Mouse (Mus musculus): ENCODE measurements at regions not wholly inside any gene's neighbourhood (a gene's known extent, or its start where the extent isn't known, plus 50 kb on each side); places are given as distances from the start of the nearest gene placed in this dataset.

- H3K27me3 ChIP-seq (replicated peaks): no peaks in the 10 kb centered on the region
- WGBS (ENCODE audit: insufficient replicate concordance): 54% methylated on average over 3 of the region's 3 CpGs
- H3K4me3 ChIP-seq: no peak overlapping the region
- H3K27ac ChIP-seq: no peak overlapping the region
- ATAC-seq: no peak
- no peak overlapping the region for H3K9ac ChIP-seq
- H3K36me3 ChIP-seq: no peaks in the 10 kb centered on the region
- H3K4me2 ChIP-seq: no peak overlapping the region
- H3K4me1 ChIP-seq: no peaks in the 10 kb centered on the region
- H3K9me3 ChIP-seq (replicated peaks): no peaks in the 10 kb centered on the region
Measured at GRCm38 (mm10) chr10:29592906-29593305, 57.2 kb upstream of the Rspo3 start.

DNA sequence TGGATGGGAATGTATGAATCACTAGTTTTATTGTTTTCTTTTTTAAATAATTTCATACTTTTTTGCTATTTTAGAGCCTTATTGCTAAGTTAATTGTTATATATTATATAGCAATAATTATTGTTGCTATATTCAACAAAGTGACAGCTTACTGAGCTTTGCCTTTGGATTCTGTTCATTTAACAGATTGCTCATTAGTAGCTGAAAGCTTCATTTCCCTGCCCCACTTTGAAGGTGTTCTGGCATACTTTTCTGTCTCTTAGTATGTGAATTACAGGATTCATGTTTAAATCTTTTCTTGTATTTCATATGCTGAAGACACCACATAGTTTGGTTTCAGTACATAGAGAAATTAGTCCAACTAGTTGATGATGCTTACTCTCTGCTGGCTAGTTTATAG, 54.5 kb upstream of the Rspo3 start:
- Histone ChIP-seq H3K27me3 (replicated peaks) (no peaks in the 10 kb centered on the region), H3K9ac (no peak overlapping the region), H3K4me3 (no peak overlapping the region), H3K27ac (no peak overlapping the region), H3K4me1 (no peaks in the 10 kb centered on the region), H3K9me3 (replicated peaks) (no peaks in the 10 kb centered on the region), H3K36me3 (no peaks in the 10 kb centered on the region), H3K4me2 (no peak overlapping the region)
- no peak for ATAC-seq

DNA sequence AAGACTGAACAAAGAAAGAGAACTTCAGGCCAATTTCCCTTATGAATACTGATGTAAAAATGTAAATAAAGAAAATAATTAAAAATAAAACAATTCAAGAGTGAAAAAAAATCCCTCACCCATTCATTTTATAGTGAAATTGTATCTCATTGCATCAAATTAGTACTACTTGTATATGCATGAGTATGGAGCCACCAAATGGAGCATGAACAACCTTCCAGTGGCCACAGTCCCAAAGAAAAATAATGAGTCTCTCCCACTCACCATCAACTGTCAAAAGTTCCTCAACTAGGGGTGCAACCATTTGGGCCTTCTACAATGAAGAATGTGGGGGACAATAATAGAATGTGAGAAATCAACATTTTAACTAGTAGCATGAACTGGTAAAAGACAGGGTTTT, 54.1 kb upstream of the Rspo3 start:
- Histone ChIP-seq H3K27ac (no peak overlapping the region), H3K27me3 (replicated peaks) (no peaks in the 10 kb centered on the region), H3K9ac (no peak overlapping the region), H3K4me3 (no peak overlapping the region), H3K36me3 (no peaks in the 10 kb centered on the region), H3K9me3 (replicated peaks) (no peaks in the 10 kb centered on the region), H3K4me1 (no peaks in the 10 kb centered on the region), H3K4me2 (no peak overlapping the region)
- no peak for ATAC-seq

All from liver, embryonic 12.5 days (tissue).